Mouse (Mus musculus): ENCODE measurements at regions not wholly inside any gene's neighbourhood (a gene's known extent, or its start where the extent isn't known, plus 50 kb on each side); places are given as distances from the start of the nearest gene placed in this dataset.
A peak's percentile ranks its signal among the peaks of the same experiment; 100 is the strongest.

- Histone ChIP-seq H3K27me3 (replicated peaks) (no peaks in the 10 kb centered on the region), H3K4me1 (no peaks in the 10 kb centered on the region), H3K9me3 (no peaks in the 10 kb centered on the region), H3K27ac (no peak overlapping the region), H3K36me3 (no peaks in the 10 kb centered on the region), H3K4me2 (replicated peaks) (no peak overlapping the region), H3K4me3 (no peak overlapping the region), H3K9ac (no peak overlapping the region)
- ATAC-seq (ENCODE audit: low FRiP score, low read depth): no peak
Measured at GRCm38 (mm10) chr13:84366017-84366416, 143.9 kb downstream of the Tmem161b start.

- 90% methylated on average over 1 of the region's 1 CpGs for WGBS
- H3K4me2 ChIP-seq (replicated peaks): no peak overlapping the region
- H3K27me3 ChIP-seq (replicated peaks): no peaks in the 10 kb centered on the region
- no peak for ATAC-seq (ENCODE audit: low FRiP score, low read depth)
- no peak overlapping the region for H3K9ac ChIP-seq
- no peak overlapping the region for H3K4me3 ChIP-seq
- no peaks in the 10 kb centered on the region for H3K4me1 ChIP-seq
- H3K27ac ChIP-seq: no peak overlapping the region
- H3K9me3 ChIP-seq: no peaks in the 10 kb centered on the region
- H3K36me3 ChIP-seq: no peaks in the 10 kb centered on the region
Measured at GRCm38 (mm10) chr13:84366839-84367238, 144.7 kb downstream of the Tmem161b start.

- Histone ChIP-seq H3K27ac (no peak overlapping the region), H3K9me3 (no peaks in the 10 kb centered on the region), H3K4me2 (replicated peaks) (no peak overlapping the region), H3K4me1 (no peaks in the 10 kb centered on the region), H3K36me3 (no peaks in the 10 kb centered on the region), H3K9ac (no peak overlapping the region), H3K4me3 (no peak overlapping the region), H3K27me3 (replicated peaks) (no peaks in the 10 kb centered on the region)
- ATAC-seq (ENCODE audit: low FRiP score, low read depth): no peak
- 88% methylated on average over 2 of the region's 2 CpGs for WGBS
Measured at GRCm38 (mm10) chr13:84368225-84368624, 146.1 kb downstream of the Tmem161b start.

- H3K9ac ChIP-seq: no peak overlapping the region
- H3K4me1 ChIP-seq: no peaks in the 10 kb centered on the region
- no peak overlapping the region for H3K4me2 ChIP-seq (replicated peaks)
- no peaks in the 10 kb centered on the region for H3K9me3 ChIP-seq
- no peaks in the 10 kb centered on the region for H3K27me3 ChIP-seq (replicated peaks)
- 86% methylated on average over 4 of the region's 4 CpGs for WGBS
- ATAC-seq (ENCODE audit: low FRiP score, low read depth): no peak
- no peak overlapping the region for H3K27ac ChIP-seq
- no peak overlapping the region for H3K4me3 ChIP-seq
- H3K36me3 ChIP-seq: no peaks in the 10 kb centered on the region
Measured at GRCm38 (mm10) chr13:84374711-84375257, 152.7 kb downstream of the Tmem161b start.

GRCm38 (mm10) chr13:84375941-84376340, 153.8 kb downstream of the Tmem161b start:
- Histone ChIP-seq H3K9ac (no peak overlapping the region), H3K27ac (no peak overlapping the region), H3K36me3 (no peaks in the 10 kb centered on the region), H3K27me3 (replicated peaks) (no peaks in the 10 kb centered on the region), H3K4me3 (no peak overlapping the region), H3K4me2 (replicated peaks) (no peak overlapping the region), H3K4me1 (no peaks in the 10 kb centered on the region), H3K9me3 (no peaks in the 10 kb centered on the region)
- ATAC-seq (ENCODE audit: low FRiP score, low read depth): no peak
- 92% methylated on average over 4 of the region's 4 CpGs for WGBS

- no peaks in the 10 kb centered on the region for H3K27me3 ChIP-seq (replicated peaks)
- 82% methylated on average over 5 of the region's 5 CpGs for WGBS
- no peak for ATAC-seq (ENCODE audit: low FRiP score, low read depth)
Measured at GRCm38 (mm10) chr13:84378553-84379332, 156.6 kb downstream of the Tmem161b start.

GRCm38 (mm10) chr13:84391554-84391953, 169.5 kb downstream of the Tmem161b start:
- H3K36me3 ChIP-seq: no peaks in the 10 kb centered on the region
- H3K27ac ChIP-seq: no peak overlapping the region
- 89% methylated on average over 3 of the region's 3 CpGs for WGBS
- H3K4me2 ChIP-seq (replicated peaks): no peak overlapping the region
- H3K9me3 ChIP-seq: no peaks in the 10 kb centered on the region
- no peaks in the 10 kb centered on the region for H3K4me1 ChIP-seq
- no peak overlapping the region for H3K4me3 ChIP-seq
- H3K9ac ChIP-seq: no peak overlapping the region
- no peaks in the 10 kb centered on the region for H3K27me3 ChIP-seq (replicated peaks)
- no peak for ATAC-seq (ENCODE audit: low FRiP score, low read depth)

More at GRCm38 (mm10) chr13:84378553-84379332, 156.6 kb downstream of the Tmem161b start:
- Histone ChIP-seq H3K4me3 (no peak overlapping the region), H3K4me1 (no peaks in the 10 kb centered on the region), H3K27ac (no peak overlapping the region), H3K9me3 (no peaks in the 10 kb centered on the region; the same call in 1 of the 2 replicates), H3K4me2 (replicated peaks) (no peak overlapping the region), H3K36me3 (no peaks in the 10 kb centered on the region), H3K9ac (no peak overlapping the region)

GRCm38 (mm10) chr13:84398476-84399344, 176.6 kb downstream of the Tmem161b start:
- Histone ChIP-seq H3K9me3 (no peaks in the 10 kb centered on the region), H3K9ac (no peak overlapping the region), H3K27ac (no peak overlapping the region), H3K27me3 (replicated peaks) (no peaks in the 10 kb centered on the region), H3K4me3 (no peak overlapping the region), H3K4me2 (replicated peaks) (no peak overlapping the region), H3K36me3 (no peaks in the 10 kb centered on the region), H3K4me1 (peaks cover 25% of the 10 kb centered on the region)
- 14% methylated on average over 7 of the region's 7 CpGs for WGBS
- peak; percentile 92 for ATAC-seq (ENCODE audit: low FRiP score, low read depth)

GRCm38 (mm10) chr13:84399345-84400170, 177.5 kb downstream of the Tmem161b start:
- no peaks in the 10 kb centered on the region for H3K27me3 ChIP-seq (replicated peaks)
- no peak overlapping the region for H3K9ac ChIP-seq
- WGBS: 13% methylated on average over 3 of the region's 3 CpGs
- no peaks in the 10 kb centered on the region for H3K9me3 ChIP-seq
- no peak overlapping the region for H3K4me2 ChIP-seq (replicated peaks)
- no peak overlapping the region for H3K4me3 ChIP-seq
- peak overlapping the region; percentile 23 for H3K27ac ChIP-seq
- H3K36me3 ChIP-seq: no peaks in the 10 kb centered on the region
- ATAC-seq (ENCODE audit: low FRiP score, low read depth): peak; percentile 33; the same call in 1 of the 2 replicates
- H3K4me1 ChIP-seq: peaks cover 29% of the 10 kb centered on the region

- no peak for ATAC-seq (ENCODE audit: low FRiP score, low read depth)
- no peak overlapping the region for H3K4me2 ChIP-seq (replicated peaks)
- no peaks in the 10 kb centered on the region for H3K36me3 ChIP-seq
- no peaks in the 10 kb centered on the region for H3K27me3 ChIP-seq (replicated peaks)
- H3K4me1 ChIP-seq: peaks cover 32% of the 10 kb centered on the region
- H3K4me3 ChIP-seq: no peak overlapping the region
- H3K9ac ChIP-seq: no peak overlapping the region
- H3K9me3 ChIP-seq: no peaks in the 10 kb centered on the region
- H3K27ac ChIP-seq: no peak overlapping the region
Measured at GRCm38 (mm10) chr13:84401006-84401405, 178.9 kb downstream of the Tmem161b start.

- Histone ChIP-seq H3K4me2 (replicated peaks) (peak overlapping the region; percentile 48), H3K36me3 (no peaks in the 10 kb centered on the region), H3K9me3 (no peaks in the 10 kb centered on the region), H3K4me3 (peak overlapping the region; percentile 11; the same call in 1 of the 2 replicates), H3K9ac (peak overlapping the region; percentile 52), H3K27ac (peak overlapping the region; percentile 80), H3K27me3 (replicated peaks) (no peaks in the 10 kb centered on the region), H3K4me1 (peaks cover 20% of the 10 kb centered on the region; the same call in 1 of the 2 replicates)
- peak; percentile 87 for ATAC-seq (ENCODE audit: low FRiP score, low read depth)
- 24% methylated on average over 19 of the region's 19 CpGs for WGBS
Measured at GRCm38 (mm10) chr13:84404566-84405194, 182.6 kb downstream of the Tmem161b start.

Measured in neural tube, embryonic 12.5 days (tissue).